Mouse (Mus musculus) stomach, postnatal 0 days (tissue): ENCODE data around the gene Mctp1.

Experiments used
- CTCF ChIP-seq: IDR thresholded peaks from 2 replicates; pipeline ENCODE4 v1.5.1; 2016; ENCODE audit warnings: antibody characterized with exemption, low read depth, mild to moderate bottlenecking, moderate library complexity
- EP300 ChIP-seq: optimal IDR thresholded peaks from 2 replicates; pipeline ENCODE3; 2016; ENCODE audit warnings: antibody characterized with exemption

- no peak for TF ChIP-seq CTCF
- TF ChIP-seq EP300, result no peak
Measured at GRCm38 (mm10) chr13:77049736-77050135, 665.4 kb downstream of the Mctp1 start.
